Mouse (Mus musculus) CD8-positive naive resting alpha-beta T cell, adult 2 months (primary cell): ENCODE results near the gene Thbs3.
"Not testable (repeated sequence)": the region's sequence is repeated elsewhere in the genome, so short reads cannot be mapped to it uniquely, and the experiment has no call there.

Experiments used
- DNase-seq, 2 experiments: peaks; one replicate each; pipeline ENCODE4 v3.0.0; 2022; ENCODE audit warnings: low read depth in 2 of 2, low spot score in 2 of 2

Thbs3 gene

GRCm38 (mm10) chr3:89195979-89196877 is 18.8 kb upstream of the Thbs3 start:
- peak; percentile 86 for DNase-seq

GRCm38 (mm10) chr3:89199839-89200238 is 15.1 kb upstream of the Thbs3 start:
- DNase-seq = no peak

GRCm38 (mm10) chr3:89202253-89203141 is 12.5 kb upstream of the Thbs3 start, which contains the start of gene Gba:
Gene Gba, plus strand, starts transcription at chr3:89202928.
- DNase-seq = peak; percentile 71 to 82

- no peak for DNase-seq
Measured at GRCm38 (mm10) chr3:89203142-89203514, 11.9 kb upstream of the Thbs3 start.

- no peak for DNase-seq
Measured at GRCm38 (mm10) chr3:89206079-89206478, 8.9 kb upstream of the Thbs3 start.

- DNase-seq = no peak
Measured at GRCm38 (mm10) chr3:89206695-89207094, 8.3 kb upstream of the Thbs3 start.

GRCm38 (mm10) chr3:89208075-89208657 is 6.8 kb upstream of the Thbs3 start:
- DNase-seq = no peak

GRCm38 (mm10) chr3:89208736-89209135 is 6.2 kb upstream of the Thbs3 start:
- DNase-seq = no peak

- DNase-seq = no peak
Measured at GRCm38 (mm10) chr3:89209731-89210130, 5.2 kb upstream of the Thbs3 start.

GRCm38 (mm10) chr3:89210162-89210561 is 4.8 kb upstream of the Thbs3 start:
- DNase-seq = no peak

- DNase-seq = no peak
Measured at GRCm38 (mm10) chr3:89210731-89211130, 4.2 kb upstream of the Thbs3 start.

GRCm38 (mm10) chr3:89213803-89214530 is 1.0 kb upstream of the Thbs3 start:
- DNase-seq = peak; percentile 80 to 83

- DNase-seq = peak; percentile 78 to 87
Measured at GRCm38 (mm10) chr3:89215853-89216252, 873 bp downstream of the Thbs3 start.

- DNase-seq = not testable (repeated sequence)
Measured at GRCm38 (mm10) chr3:89216407-89216806, 1.4 kb downstream of the Thbs3 start.

- no peak for DNase-seq
Measured at GRCm38 (mm10) chr3:89218271-89218670, 3.3 kb downstream of the Thbs3 start.

- DNase-seq = no peak
Measured at GRCm38 (mm10) chr3:89219546-89219945, 4.6 kb downstream of the Thbs3 start.

- DNase-seq = no peak
Measured at GRCm38 (mm10) chr3:89221167-89221566, 6.2 kb downstream of the Thbs3 start.

- no peak for DNase-seq
Measured at GRCm38 (mm10) chr3:89224796-89225195, 9.8 kb downstream of the Thbs3 start.

GRCm38 (mm10) chr3:89225321-89225815 is 10.4 kb downstream of the Thbs3 start:
- no peak for DNase-seq

GRCm38 (mm10) chr3:89225918-89226317 is 10.9 kb downstream of the Thbs3 start:
- no peak for DNase-seq

- DNase-seq = no peak
Measured at GRCm38 (mm10) chr3:89226361-89226760, 11.4 kb downstream of the Thbs3 start.
